Mouse (Mus musculus) right cerebral cortex, postnatal 4 days (tissue): ENCODE results near the gene Sfswap.
"Not testable (repeated sequence)": the region's sequence is repeated elsewhere in the genome, so short reads cannot be mapped to it uniquely, and the experiment has no call there.

Experiments used
- DNase-seq: peaks from one replicate; pipeline ENCODE4 v3.0.0-alpha.2; 2022

The Sfswap gene

GRCm38 (mm10) chr5:129500722-129501634, at the start of gene Sfswap:
Gene Sfswap (plus strand): TSS chr5:129501221.
- peak; percentile 80 for DNase-seq

- DNase-seq: no peak
These were observed 48.5 kb upstream of the Sfswap start for GRCm38 (mm10) chr5:129452561-129452960.

GRCm38 (mm10) chr5:129454802-129455528, 46.1 kb upstream of the Sfswap start:
- peak; percentile 70 for DNase-seq

GRCm38 (mm10) chr5:129455529-129455896, 45.5 kb upstream of the Sfswap start:
- DNase-seq: no peak

- no peak for DNase-seq
These were observed 44.4 kb upstream of the Sfswap start for GRCm38 (mm10) chr5:129456579-129457140.

- no peak for DNase-seq
These were observed 42.9 kb upstream of the Sfswap start for GRCm38 (mm10) chr5:129458109-129458508.

- no peak for DNase-seq
These were observed 42.5 kb upstream of the Sfswap start for GRCm38 (mm10) chr5:129458541-129458940.

GRCm38 (mm10) chr5:129460798-129461476, 40.1 kb upstream of the Sfswap start:
- no peak for DNase-seq

- not testable (repeated sequence) for DNase-seq
These were observed 37.4 kb upstream of the Sfswap start for GRCm38 (mm10) chr5:129463648-129464047.

GRCm38 (mm10) chr5:129465788-129466187, 35.2 kb upstream of the Sfswap start:
- no peak for DNase-seq

GRCm38 (mm10) chr5:129475532-129476045, 25.4 kb upstream of the Sfswap start:
- no peak for DNase-seq

GRCm38 (mm10) chr5:129489879-129490278, 11.1 kb upstream of the Sfswap start:
- no peak for DNase-seq

- DNase-seq: no peak
These were observed 650 bp downstream of the Sfswap start for GRCm38 (mm10) chr5:129501671-129502070.

GRCm38 (mm10) chr5:129506886-129507285, 5.9 kb downstream of the Sfswap start:
- DNase-seq: no peak

- DNase-seq: no peak
These were observed 17.2 kb downstream of the Sfswap start for GRCm38 (mm10) chr5:129518180-129518579.

GRCm38 (mm10) chr5:129518786-129519185, 17.8 kb downstream of the Sfswap start:
- no peak for DNase-seq

- DNase-seq: no peak
These were observed 18.6 kb downstream of the Sfswap start for GRCm38 (mm10) chr5:129519591-129519990.

- DNase-seq: peak; percentile 47
These were observed 20.5 kb downstream of the Sfswap start for GRCm38 (mm10) chr5:129521501-129521900.

- no peak for DNase-seq
These were observed 20.9 kb downstream of the Sfswap start for GRCm38 (mm10) chr5:129521913-129522312.

- DNase-seq: no peak
These were observed 22.1 kb downstream of the Sfswap start for GRCm38 (mm10) chr5:129523166-129523565.

- DNase-seq: no peak
These were observed 23.7 kb downstream of the Sfswap start for GRCm38 (mm10) chr5:129524751-129525150.

GRCm38 (mm10) chr5:129527162-129527561, 26.1 kb downstream of the Sfswap start:
- no peak for DNase-seq

- no peak for DNase-seq
These were observed 28.6 kb downstream of the Sfswap start for GRCm38 (mm10) chr5:129529571-129529970.
